Mouse (Mus musculus): ENCODE results near the gene Wbp1l. TPM values are rescaled to one million over a fixed set of nuclear protein-coding genes. Genes with fewer than 3 reads are reported as not detected.

The Wbp1l gene
- polyA plus RNA-seq, 1 experiment = 37.3 TPM

- Histone ChIP-seq H3K27ac (ENCODE audit: insufficient read depth, low read length) (no peak overlapping the region), H3K4me3 (ENCODE audit: extremely low read depth, insufficient read depth, insufficient read length) (no peak overlapping the region), H3K4me1 (ENCODE audit: control insufficient read depth, insufficient read depth, insufficient read length) (peaks cover 13% of the 10 kb centered on the region; the same call in 1 of the 2 replicates), H3K36me3 (ENCODE audit: control insufficient read depth, insufficient read depth, low read length) (peaks cover 2% of the 10 kb centered on the region; the same call in 1 of the 2 replicates), H3K27me3 (ENCODE audit: control insufficient read depth, insufficient read depth, low read length) (no peaks in the 10 kb centered on the region)
- peak in 1 of 2 experiments; percentile 25 for DNase-seq (ENCODE audit: low read depth in 1 of 2, low spot score in 2 of 2)
- 32% methylated on average over 7 of the region's 7 CpGs for WGBS
- TF ChIP-seq POLR2A (IDR thresholded peaks at IDR 0.05; ENCODE audit: low read depth, low read length) (no peak), CTCF (IDR thresholded peaks at IDR 0.05; ENCODE audit: extremely low read depth, insufficient read depth, insufficient read length, insufficient replicate concordance) (no peak; the same call in 1 of the 2 replicates)
Observed at GRCm38 (mm10) chr19:46607424-46607823, 8.5 kb downstream of the Wbp1l start.

GRCm38 (mm10) chr19:46608158-46608557 is 9.3 kb downstream of the Wbp1l start:
- Histone ChIP-seq H3K4me3 (ENCODE audit: extremely low read depth, insufficient read depth, insufficient read length) (no peak overlapping the region), H3K27me3 (ENCODE audit: control insufficient read depth, insufficient read depth, low read length) (no peaks in the 10 kb centered on the region), H3K4me1 (ENCODE audit: control insufficient read depth, insufficient read depth, insufficient read length) (peaks cover 13% of the 10 kb centered on the region; the same call in 1 of the 2 replicates), H3K36me3 (ENCODE audit: control insufficient read depth, insufficient read depth, low read length) (peaks cover 2% of the 10 kb centered on the region; the same call in 1 of the 2 replicates), H3K27ac (ENCODE audit: insufficient read depth, low read length) (no peak overlapping the region)
- no peak for DNase-seq (ENCODE audit: low read depth in 1 of 2, low spot score in 2 of 2)
- 96% methylated on average over 7 of the region's 7 CpGs for WGBS
- no peak for TF ChIP-seq CTCF (IDR thresholded peaks at IDR 0.05; ENCODE audit: extremely low read depth, insufficient read depth, insufficient read length, insufficient replicate concordance)
- no peak for TF ChIP-seq POLR2A (IDR thresholded peaks at IDR 0.05; ENCODE audit: low read depth, low read length)

- Histone ChIP-seq H3K4me3 (ENCODE audit: extremely low read depth, insufficient read depth, insufficient read length) (no peak overlapping the region), H3K36me3 (ENCODE audit: control insufficient read depth, insufficient read depth, low read length) (no peaks in the 10 kb centered on the region; the same call in none of the 2 replicates), H3K27ac (ENCODE audit: insufficient read depth, low read length) (no peak overlapping the region), H3K4me1 (ENCODE audit: control insufficient read depth, insufficient read depth, insufficient read length) (peaks cover 16% of the 10 kb centered on the region; the same call in 1 of the 2 replicates), H3K27me3 (ENCODE audit: control insufficient read depth, insufficient read depth, low read length) (no peaks in the 10 kb centered on the region)
- no peak for DNase-seq (ENCODE audit: low read depth in 1 of 2, low spot score in 2 of 2)
- 88% methylated on average over 11 of the region's 11 CpGs for WGBS
- TF ChIP-seq POLR2A (IDR thresholded peaks at IDR 0.05; ENCODE audit: low read depth, low read length) = no peak
- no peak for TF ChIP-seq CTCF (IDR thresholded peaks at IDR 0.05; ENCODE audit: extremely low read depth, insufficient read depth, insufficient read length, insufficient replicate concordance)
Observed at GRCm38 (mm10) chr19:46616378-46616777, 17.5 kb downstream of the Wbp1l start.

GRCm38 (mm10) chr19:46617361-46617760 is 18.5 kb downstream of the Wbp1l start:
- Histone ChIP-seq H3K27ac (ENCODE audit: insufficient read depth, low read length) (no peak overlapping the region), H3K4me3 (ENCODE audit: extremely low read depth, insufficient read depth, insufficient read length) (no peak overlapping the region), H3K27me3 (ENCODE audit: control insufficient read depth, insufficient read depth, low read length) (no peaks in the 10 kb centered on the region), H3K36me3 (ENCODE audit: control insufficient read depth, insufficient read depth, low read length) (no peaks in the 10 kb centered on the region; the same call in none of the 2 replicates), H3K4me1 (ENCODE audit: control insufficient read depth, insufficient read depth, insufficient read length) (peaks cover 16% of the 10 kb centered on the region; the same call in 1 of the 2 replicates)
- WGBS = 66% methylated on average over 8 of the region's 8 CpGs
- TF ChIP-seq CTCF (IDR thresholded peaks at IDR 0.05; ENCODE audit: extremely low read depth, insufficient read depth, insufficient read length, insufficient replicate concordance) (no peak), POLR2A (IDR thresholded peaks at IDR 0.05; ENCODE audit: low read depth, low read length) (no peak)
- DNase-seq (ENCODE audit: low read depth in 1 of 2, low spot score in 2 of 2) = no peak

GRCm38 (mm10) chr19:46618322-46618721 is 19.4 kb downstream of the Wbp1l start:
- Histone ChIP-seq H3K4me1 (ENCODE audit: control insufficient read depth, insufficient read depth, insufficient read length) (peaks cover 16% of the 10 kb centered on the region; the same call in 1 of the 2 replicates), H3K36me3 (ENCODE audit: control insufficient read depth, insufficient read depth, low read length) (no peaks in the 10 kb centered on the region; the same call in none of the 2 replicates)
- WGBS = 47% methylated on average over 9 of the region's 9 CpGs

GRCm38 (mm10) chr19:46619001-46619400 is 20.1 kb downstream of the Wbp1l start:
- DNase-seq (ENCODE audit: low read depth in 1 of 2, low spot score in 2 of 2) = no peak
- Histone ChIP-seq H3K27ac (ENCODE audit: insufficient read depth, low read length) (no peak overlapping the region), H3K27me3 (ENCODE audit: control insufficient read depth, insufficient read depth, low read length) (no peaks in the 10 kb centered on the region), H3K36me3 (ENCODE audit: control insufficient read depth, insufficient read depth, low read length) (no peaks in the 10 kb centered on the region; the same call in none of the 2 replicates), H3K4me3 (ENCODE audit: extremely low read depth, insufficient read depth, insufficient read length) (no peak overlapping the region), H3K4me1 (ENCODE audit: control insufficient read depth, insufficient read depth, insufficient read length) (peaks cover 16% of the 10 kb centered on the region; the same call in 1 of the 2 replicates)
- no peak for TF ChIP-seq CTCF (IDR thresholded peaks at IDR 0.05; ENCODE audit: extremely low read depth, insufficient read depth, insufficient read length, insufficient replicate concordance)
- TF ChIP-seq POLR2A (IDR thresholded peaks at IDR 0.05; ENCODE audit: low read depth, low read length) = no peak
- 81% methylated on average over 19 of the region's 19 CpGs for WGBS

More at GRCm38 (mm10) chr19:46618322-46618721, 19.4 kb downstream of the Wbp1l start:
- DNase-seq (ENCODE audit: low read depth in 1 of 2, low spot score in 2 of 2) = no peak
- H3K27ac ChIP-seq (ENCODE audit: insufficient read depth, low read length) = no peak overlapping the region
- no peaks in the 10 kb centered on the region for H3K27me3 ChIP-seq (ENCODE audit: control insufficient read depth, insufficient read depth, low read length)
- no peak for TF ChIP-seq CTCF (IDR thresholded peaks at IDR 0.05; ENCODE audit: extremely low read depth, insufficient read depth, insufficient read length, insufficient replicate concordance)
- TF ChIP-seq POLR2A (IDR thresholded peaks at IDR 0.05; ENCODE audit: low read depth, low read length) = no peak
- no peak overlapping the region for H3K4me3 ChIP-seq (ENCODE audit: extremely low read depth, insufficient read depth, insufficient read length)

- Histone ChIP-seq H3K27me3 (ENCODE audit: control insufficient read depth, insufficient read depth, low read length) (no peaks in the 10 kb centered on the region), H3K27ac (ENCODE audit: insufficient read depth, low read length) (no peak overlapping the region), H3K36me3 (ENCODE audit: control insufficient read depth, insufficient read depth, low read length) (no peaks in the 10 kb centered on the region; the same call in none of the 2 replicates), H3K4me1 (ENCODE audit: control insufficient read depth, insufficient read depth, insufficient read length) (peaks cover 16% of the 10 kb centered on the region; the same call in 1 of the 2 replicates), H3K4me3 (ENCODE audit: extremely low read depth, insufficient read depth, insufficient read length) (no peak overlapping the region)
- 89% methylated on average over 6 of the region's 6 CpGs for WGBS
- TF ChIP-seq CTCF (IDR thresholded peaks at IDR 0.05; ENCODE audit: extremely low read depth, insufficient read depth, insufficient read length, insufficient replicate concordance) (no peak), POLR2A (IDR thresholded peaks at IDR 0.05; ENCODE audit: low read depth, low read length) (no peak)
- no peak for DNase-seq (ENCODE audit: low read depth in 1 of 2, low spot score in 2 of 2)
Observed at GRCm38 (mm10) chr19:46619518-46619917, 20.6 kb downstream of the Wbp1l start.

Measured in spleen, adult 2 months (tissue).